Comparison of ENCODE assay signal across 22 mouse cellular contexts in the genomic region with DNA sequence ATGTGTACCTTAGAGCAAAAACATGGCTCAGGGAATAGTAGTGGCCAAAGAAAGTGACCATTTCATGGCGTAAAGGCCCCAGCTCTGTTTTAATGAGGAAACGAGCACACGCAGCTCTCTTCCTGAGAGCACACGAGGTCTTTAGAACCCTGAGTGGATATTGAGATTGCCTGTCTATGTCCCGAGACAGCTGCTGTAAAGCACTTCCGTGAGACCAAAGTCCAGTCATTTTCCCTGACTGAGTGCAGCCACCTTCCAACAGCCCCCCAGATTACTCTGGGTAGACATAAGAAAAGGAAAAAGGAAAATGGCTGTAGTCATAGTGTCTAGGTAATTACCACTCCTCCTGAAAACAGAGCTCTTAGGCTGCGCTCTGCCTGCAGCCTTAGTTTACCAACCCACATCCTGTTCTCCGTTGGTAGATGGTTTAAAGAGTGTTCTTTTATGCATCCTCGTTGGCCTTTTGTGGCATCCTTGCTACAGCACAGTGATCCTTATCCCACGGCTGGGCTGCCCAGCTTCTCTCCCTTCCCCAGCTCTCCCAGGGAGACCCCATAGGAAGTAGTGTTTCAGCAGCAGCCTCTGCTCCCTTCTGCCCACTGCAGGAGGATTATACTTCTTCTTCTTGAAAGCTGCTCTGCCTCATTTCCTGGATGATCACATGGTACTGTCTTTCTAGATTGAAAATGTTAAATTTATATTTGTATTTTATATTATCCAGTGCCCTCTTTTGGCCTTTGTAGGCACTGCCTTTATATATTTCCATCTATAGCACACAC. TPM values are rescaled to one million over a fixed set of nuclear protein-coding genes. Genes with fewer than 3 reads are reported as not detected.
DNase-seq lines count a peak whose midpoint lies in the region; ATAC-seq and TF ChIP-seq lines count a peak whose summit lies in the region.
"Had no signal": no experiment of that assay in that cellular context is flagged by ENCODE, and none has a peak within 500 bp of the region (broad histone marks: within the 10 kb centered on the region; RNA-seq: fewer than 3 reads in every experiment).

No protein-coding gene starts in this region.

- TF ChIP-seq POLR2A in MEL (IDR thresholded peaks at IDR 0.05; ENCODE audit: control insufficient read depth in 1 of 2, insufficient read depth in 1 of 2, low read depth in 1 of 2, low read length in 2 of 2, poor library complexity in 1 of 2), result no peak

- peaks cover 5 to 14% of the 10 kb centered on the region in 2 experiments for H3K4me1 ChIP-seq in MEL (ENCODE audit: control insufficient read depth in 1 of 2, insufficient read depth in 2 of 2, low read length in 2 of 2)
- no peaks in the 10 kb centered on the region for H3K4me1 ChIP-seq in intestine, postnatal 0 days (replicated peaks; ENCODE audit: control insufficient read depth, insufficient read depth, low read length)
- H3K4me1 ChIP-seq: kidney, embryonic 15.5 days had no signal

- peak; percentile 23 for TF ChIP-seq RAD21 in MEL (IDR thresholded peaks at IDR 0.05; ENCODE audit: low read depth, low read length)

- peak; percentile 22; the same call in 1 of the 2 replicates for TF ChIP-seq CTCF in layer of hippocampus, adult 2 months (conservative IDR thresholded peaks at IDR 0.05)
- peak in 1 of 3 experiments; percentile 3; a peak in 1 of 6 replicates for TF ChIP-seq CTCF in MEL (IDR thresholded peaks at IDR 0.05 in 2 of 3, conservative IDR thresholded peaks at IDR 0.05 in 1 of 3; ENCODE audit: control insufficient read depth in 1 of 3, insufficient read depth in 1 of 3, low read depth in 2 of 3, low read length in 3 of 3, poor library complexity in 1 of 3, severe bottlenecking in 1 of 3)
- 0 out of 2 replicates have a peak, but pooled peaks have one; percentile 31 for TF ChIP-seq CTCF in intestine, postnatal 0 days (IDR thresholded peaks at IDR 0.05; ENCODE audit: low read depth)

- no peak overlapping the region for H3K9ac ChIP-seq in MEL (ENCODE audit: control insufficient read depth, low read depth, low read length, poor library complexity, severe bottlenecking)
- H3K9ac ChIP-seq in intestine, postnatal 0 days (ENCODE audit: low read depth, low read length), result no peak overlapping the region
- H3K9ac ChIP-seq: heart, embryonic 13.5 days; kidney, embryonic 15.5 days; lung, embryonic 14.5 days; midbrain, embryonic 13.5 days had no signal

- no peaks in the 10 kb centered on the region for H3K9me3 ChIP-seq in MEL (replicated peaks; ENCODE audit: insufficient read depth, low read length)
- H3K9me3 ChIP-seq in intestine, postnatal 0 days (ENCODE audit: control insufficient read depth), result no peaks in the 10 kb centered on the region
- H3K9me3 ChIP-seq: embryonic facial prominence, embryonic 10.5 days; heart, embryonic 13.5 days; kidney, embryonic 15.5 days; limb, embryonic 10.5 days; midbrain, embryonic 13.5 days had no signal

- no peaks in the 10 kb centered on the region for H3K27me3 ChIP-seq in MEL (ENCODE audit: control insufficient read depth in 1 of 2, insufficient read depth in 2 of 2, low read length in 2 of 2)
- H3K27me3 ChIP-seq in intestine, postnatal 0 days (replicated peaks; ENCODE audit: control insufficient read depth, insufficient read depth, low read length), result no peaks in the 10 kb centered on the region
- H3K27me3 ChIP-seq: heart, embryonic 13.5 days; kidney, embryonic 15.5 days; midbrain, embryonic 13.5 days had no signal

- H3K79me2 ChIP-seq in MEL (ENCODE audit: control insufficient read depth, insufficient read depth, low read length, poor library complexity), result no peaks in the 10 kb centered on the region

- ATAC-seq in intestine, postnatal 0 days, result peak; percentile 82
- ATAC-seq: forebrain, embryonic 16.5 days; midbrain, embryonic 13.5 days had no signal

- H3K36me3 ChIP-seq in MEL (ENCODE audit: control insufficient read depth in 1 of 2, insufficient read depth in 2 of 2, low read length in 2 of 2), result peaks cover 7 to 20% of the 10 kb centered on the region in 2 experiments; a peak in 3 of 4 replicates
- peaks cover 18% of the 10 kb centered on the region; the same call in 1 of the 2 replicates for H3K36me3 ChIP-seq in intestine, postnatal 0 days (ENCODE audit: control insufficient read depth, insufficient read depth)
- H3K36me3 ChIP-seq: embryonic facial prominence, embryonic 10.5 days had no signal

- no peak for TF ChIP-seq EP300 in MEL (IDR thresholded peaks at IDR 0.05; ENCODE audit: low read depth in 1 of 2, low read length in 2 of 2)

- H3K4me3 ChIP-seq in layer of hippocampus, adult 2 months, result no peak overlapping the region
- no peak overlapping the region for H3K4me3 ChIP-seq in MEL (ENCODE audit: control insufficient read depth in 1 of 2, insufficient read depth in 1 of 2, low read depth in 2 of 2, low read length in 2 of 2)
- H3K4me3 ChIP-seq in intestine, postnatal 0 days (ENCODE audit: low read depth, low read length), result no peak overlapping the region
- H3K4me3 ChIP-seq: embryonic facial prominence, embryonic 10.5 days; erythroblast, embryonic 14.5 days; gastrocnemius, adult 2 months; heart, embryonic 13.5 days; kidney, embryonic 15.5 days; limb, embryonic 10.5 days; midbrain, embryonic 13.5 days had no signal

- DNase-seq in layer of hippocampus, adult 2 months (ENCODE audit: low spot score in 2 of 2), result no peak
- no peak for DNase-seq in layer of hippocampus, postnatal 36 days
- no peak for DNase-seq in MEL (ENCODE audit: low read depth, low spot score)
- DNase-seq in thymus, postnatal 4 days, result peak; percentile 34
- no peak for DNase-seq in right cerebral cortex, postnatal 10 days (ENCODE audit: low spot score in 2 of 2)
- DNase-seq in kidney, postnatal 25 days, result no peak
- DNase-seq: adrenal gland, postnatal 14 days; cerebellum, adult 2 months; gastrocnemius, adult 2 months; heart, postnatal 4 days; lung, embryonic 14.5 days; lung, postnatal 4 days had no signal

- WGBS in intestine, postnatal 0 days, result 45% methylated on average over 10 of the region's 10 CpGs

- no peak overlapping the region for H3K4me2 ChIP-seq in intestine, postnatal 0 days (replicated peaks; ENCODE audit: low read depth)
- H3K4me2 ChIP-seq: heart, embryonic 13.5 days; kidney, embryonic 15.5 days; liver, embryonic 11.5 days; lung, embryonic 14.5 days; midbrain, embryonic 13.5 days had no signal

- no peak overlapping the region for H3K27ac ChIP-seq in layer of hippocampus, adult 2 months
- no peak overlapping the region for H3K27ac ChIP-seq in MEL (ENCODE audit: control insufficient read depth, low read depth, low read length)
- no peak overlapping the region for H3K27ac ChIP-seq in intestine, postnatal 0 days (ENCODE audit: low read depth, low read length)
- H3K27ac ChIP-seq: embryonic facial prominence, embryonic 10.5 days; gastrocnemius, adult 2 months; heart, embryonic 13.5 days; kidney, embryonic 15.5 days; limb, embryonic 10.5 days; midbrain, embryonic 13.5 days had no signal

TF ChIP-seq in MEL, 35 proteins besides CTCF, POLR2A, EP300 and RAD21:
- peak; percentile 55; the same call in 1 of the 2 replicates for TF ChIP-seq USF1 (IDR thresholded peaks at IDR 0.05; ENCODE audit: low read depth, low read length)
- no peak for TF ChIP-seq MAX (IDR thresholded peaks at IDR 0.05; ENCODE audit: low read length)
- no peak for TF ChIP-seq ELF1 (IDR thresholded peaks at IDR 0.05; ENCODE audit: low read depth, low read length)

RNA-seq across cellular contexts. Expression of a gene that starts 13.1 kb away (rescaled TPM):
- total RNA-seq in layer of hippocampus, adult 2 months (2021), result 10 to 100 TPM; 24.8 to 26.2 TPM
- total RNA-seq in layer of hippocampus, postnatal 36 days (2021), result 10 to 100 TPM; 24.3 to 27.1 TPM
- 9.6 and 11.7 TPM in 2 replicates for total RNA-seq in MEL (2012; rRNA removed)
- 10 to 100 TPM in 1 of 2 experiments, not detected in 1; 28.5 TPM for polyA plus RNA-seq in MEL (2012; ENCODE audit: insufficient read depth in 1 of 2, insufficient read length in 2 of 2, low read depth in 1 of 2, low replicate concordance in 2 of 2, missing spikeins in 1 of 2)
- polyA plus RNA-seq in intestine, postnatal 0 days (2015; fragmentation: Nextera tagmentation; extraction: Ambion mirVana), result 13.1 and 13.5 TPM in 2 replicates

RNA-seq across cellular contexts. Expression of a gene that starts 13.2 kb away (rescaled TPM):
- 10 to 100 TPM; 36.5 to 37.3 TPM for total RNA-seq in layer of hippocampus, adult 2 months (2021)
- total RNA-seq in layer of hippocampus, postnatal 36 days (2021), result 10 to 100 TPM; 33.0 to 34.6 TPM
- total RNA-seq in MEL (2012; rRNA removed), result 180 and 186 TPM in 2 replicates
- 10 to 100 TPM in 1 of 2 experiments, not detected in 1; 74.9 TPM for polyA plus RNA-seq in MEL (2012; ENCODE audit: insufficient read depth in 1 of 2, insufficient read length in 2 of 2, low read depth in 1 of 2, low replicate concordance in 2 of 2, missing spikeins in 1 of 2)
- 129 and 136 TPM in 2 replicates for polyA plus RNA-seq in intestine, postnatal 0 days (2015; fragmentation: Nextera tagmentation; extraction: Ambion mirVana)

RNA-seq across cellular contexts. Expression of a gene that starts 16.9 kb away (rescaled TPM):
- total RNA-seq in layer of hippocampus, adult 2 months (2021), result under 1 TPM in 1 of 2 experiments, not detected in 1; 0.88 TPM
- total RNA-seq in layer of hippocampus, postnatal 36 days (2021), result under 1 TPM; 0.27 to 0.51 TPM
- total RNA-seq in MEL (2012; rRNA removed), result not detected in 2 replicates
- polyA plus RNA-seq in MEL (2012; ENCODE audit: insufficient read depth in 1 of 2, insufficient read length in 2 of 2, low read depth in 1 of 2, low replicate concordance in 2 of 2, missing spikeins in 1 of 2), result not detected
- polyA plus RNA-seq in intestine, postnatal 0 days (2015; fragmentation: Nextera tagmentation; extraction: Ambion mirVana), result 132 and 148 TPM in 2 replicates
- total RNA-seq: adrenal gland, postnatal 14 days; gastrocnemius, adult 2 months; granulocyte monocyte progenitor cell, adult 5-6 weeks; heart, postnatal 4 days had no signal
- polyA plus RNA-seq: erythroblast, embryonic 14.5 days; kidney, embryonic 15.5 days; liver, embryonic 11.5 days; midbrain, embryonic 13.5 days had no signal

RNA-seq across cellular contexts. Expression of a gene that starts 44.2 kb away (rescaled TPM):
- total RNA-seq in layer of hippocampus, adult 2 months (2021), result 100 to 1,000 TPM; 189 to 195 TPM
- 100 to 1,000 TPM; 182 to 188 TPM for total RNA-seq in layer of hippocampus, postnatal 36 days (2021)
- total RNA-seq in MEL (2012; rRNA removed), result 2.7 and 3.4 TPM in 2 replicates
- polyA plus RNA-seq in MEL (2012; ENCODE audit: insufficient read depth in 1 of 2, insufficient read length in 2 of 2, low read depth in 1 of 2, low replicate concordance in 2 of 2, missing spikeins in 1 of 2), result 10 to 100 TPM in 1 of 2 experiments, not detected in 1; 22.7 TPM
- polyA plus RNA-seq in intestine, postnatal 0 days (2015; fragmentation: Nextera tagmentation; extraction: Ambion mirVana), result 6.4 and 7.5 TPM in 2 replicates
- total RNA-seq: granulocyte monocyte progenitor cell, adult 5-6 weeks had no signal
- polyA plus RNA-seq: erythroblast, embryonic 14.5 days had no signal
